Mouse (Mus musculus) myocyte (in vitro differentiated cells): ENCODE measurements around the gene Fbn1. TPM values are rescaled to one million over a fixed set of nuclear protein-coding genes. Genes with fewer than 3 reads are reported as not detected.
A peak's percentile ranks its signal among the peaks of the same experiment; 100 is the strongest.

Source experiments
- H3K27me3 ChIP-seq: one replicate; pipeline ENCODE4 v1.6.1; 2011; ENCODE audit not compliant: control insufficient read depth, insufficient read depth, insufficient read length
- H3K36me3 ChIP-seq: one replicate; pipeline ENCODE4 v1.6.1; 2011; ENCODE audit not compliant: control insufficient read depth, insufficient read depth
- H3K4me2 ChIP-seq: one replicate; pipeline ENCODE4 v1.6.1; 2011; ENCODE audit warnings: low read depth, control low read depth
- H3K4me3 ChIP-seq: one replicate; pipeline ENCODE4 v1.5.1; 2011; ENCODE audit warnings: mild to moderate bottlenecking, control low read depth, moderate library complexity
- H3K79me2 ChIP-seq: one replicate; pipeline ENCODE4 v1.6.1; 2011; ENCODE audit not compliant: control insufficient read depth, insufficient read depth
- H3ac ChIP-seq: one replicate; pipeline ENCODE4 v1.6.1; 2011; ENCODE audit not compliant: control insufficient read depth, insufficient read length
- CEBPB ChIP-seq: IDR thresholded peaks from 2 replicates; pipeline ENCODE4 v1.6.1; 2011; ENCODE audit warnings: mild to moderate bottlenecking, moderate library complexity; ENCODE audit not compliant: poor library complexity, insufficient read depth, severe bottlenecking
- E2F4 ChIP-seq: IDR thresholded peaks from one replicate; pipeline ENCODE4 v1.6.1; 2011; ENCODE audit warnings: mild to moderate bottlenecking, control low read depth, moderate library complexity; ENCODE audit not compliant: insufficient read depth
- MAX ChIP-seq: IDR thresholded peaks from one replicate; pipeline ENCODE4 v1.6.1; 2011; ENCODE audit warnings: low read depth, mild to moderate bottlenecking, control low read depth
- MYOD1 ChIP-seq, 3 experiments: IDR thresholded peaks; one replicate each; pipeline ENCODE4 v1.6.1; 2011; ENCODE audit warnings: control low read depth in 2 of 3, low read depth in 2 of 3, mild to moderate bottlenecking in 2 of 3, moderate library complexity in 1 of 3; ENCODE audit not compliant: insufficient read length in 2 of 3, control insufficient read depth in 1 of 3
- MYOG ChIP-seq, 3 experiments: IDR thresholded peaks; one replicate each; pipeline ENCODE4 v1.6.1; 2011; ENCODE audit warnings: control low read depth in 2 of 3, low read depth in 2 of 3, mild to moderate bottlenecking in 2 of 3; ENCODE audit not compliant: insufficient read length in 2 of 3, control insufficient read depth in 1 of 3, insufficient read depth in 1 of 3
- POLR2A ChIP-seq: IDR thresholded peaks from one replicate; pipeline ENCODE4 v1.6.1; 2011; ENCODE audit warnings: low read depth, mild to moderate bottlenecking, control low read depth, moderate library complexity; ENCODE audit not compliant: insufficient read length
- POLR2AphosphoS2 ChIP-seq: IDR thresholded peaks from one replicate; pipeline ENCODE4 v1.6.1; 2011; ENCODE audit warnings: low read depth, control low read depth; ENCODE audit not compliant: insufficient read length
- REST ChIP-seq: IDR thresholded peaks from one replicate; pipeline ENCODE4 v1.6.1; 2011; ENCODE audit warnings: mild to moderate bottlenecking, control low read depth, moderate library complexity; ENCODE audit not compliant: insufficient read depth, insufficient read length
- SRF ChIP-seq: IDR thresholded peaks from one replicate; pipeline ENCODE4 v1.6.1; 2011; ENCODE audit warnings: low read depth; ENCODE audit not compliant: control insufficient read depth, insufficient read length
- TCF12 ChIP-seq: IDR thresholded peaks from one replicate; pipeline ENCODE4 v1.6.1; 2011; ENCODE audit warnings: mild to moderate bottlenecking, control low read depth; ENCODE audit not compliant: poor library complexity, insufficient read depth, severe bottlenecking
- TCF3 ChIP-seq: IDR thresholded peaks from one replicate; pipeline ENCODE4 v1.6.1; 2011; ENCODE audit warnings: low read depth, control low read depth; ENCODE audit not compliant: insufficient read length
- USF1 ChIP-seq: IDR thresholded peaks from one replicate; pipeline ENCODE4 v1.6.1; 2011; ENCODE audit warnings: low read depth, mild to moderate bottlenecking, control low read depth, moderate library complexity
- polyA plus RNA-seq: library from polyadenylated mRNA; unstranded; fragments of >200 nt; fragmentation: generic; extraction: Trizol; gene quantifications from one replicate; pipeline ENCODE4 v1.2.1, GENCODE M21; 2012; ENCODE audit warnings: missing spikeins

Gene Fbn1
- polyA plus RNA-seq, 1 experiment = 125 TPM

- no peak overlapping the region for H3K4me3 ChIP-seq
- no peaks in the 10 kb centered on the region for H3K79me2 ChIP-seq
- H3ac ChIP-seq = no peak overlapping the region
- H3K36me3 ChIP-seq = peaks cover 36% of the 10 kb centered on the region
- TF ChIP-seq MAX (no peak), POLR2A (no peak), USF1 (no peak), POLR2AphosphoS2 (no peak)
- no peak overlapping the region for H3K4me2 ChIP-seq
- H3K27me3 ChIP-seq = no peaks in the 10 kb centered on the region
These were observed 116.2 kb downstream of the Fbn1 start for GRCm38 (mm10) chr2:125391582-125391981.

- Histone ChIP-seq H3K79me2 (no peaks in the 10 kb centered on the region), H3K4me2 (no peak overlapping the region), H3K4me3 (no peak overlapping the region), H3K36me3 (peaks cover 36% of the 10 kb centered on the region), H3ac (no peak overlapping the region), H3K27me3 (no peaks in the 10 kb centered on the region)
- TF ChIP-seq TCF12 (no peak), SRF (no peak)
These were observed 118.0 kb downstream of the Fbn1 start for GRCm38 (mm10) chr2:125389796-125390195.

GRCm38 (mm10) chr2:125386221-125386965, 121.4 kb downstream of the Fbn1 start:
- Histone ChIP-seq H3K79me2 (no peaks in the 10 kb centered on the region), H3K36me3 (peaks cover 33% of the 10 kb centered on the region), H3K27me3 (no peaks in the 10 kb centered on the region), H3K4me2 (no peak overlapping the region), H3ac (no peak overlapping the region), H3K4me3 (no peak overlapping the region)
- TF ChIP-seq MAX = no peak
- TF ChIP-seq TCF12 = no peak
- TF ChIP-seq TCF3 = no peak
- TF ChIP-seq POLR2AphosphoS2 = no peak
- no peak for TF ChIP-seq CEBPB
- no peak for TF ChIP-seq MYOG (IDR thresholded peaks at IDR 0.05; ENCODE audit: control insufficient read depth in 1 of 3, insufficient read depth in 1 of 3, insufficient read length in 2 of 3, low read depth in 2 of 3)
- TF ChIP-seq REST = no peak
- no peak for TF ChIP-seq USF1
- no peak for TF ChIP-seq E2F4

- no peak overlapping the region for H3K4me3 ChIP-seq
- TF ChIP-seq MYOG (IDR thresholded peaks at IDR 0.05; ENCODE audit: control insufficient read depth in 1 of 3, insufficient read depth in 1 of 3, insufficient read length in 2 of 3, low read depth in 2 of 3) = no peak
- TF ChIP-seq SRF = no peak
- TF ChIP-seq POLR2AphosphoS2 = no peak
- no peak for TF ChIP-seq TCF12
- no peak for TF ChIP-seq MYOD1 (IDR thresholded peaks at IDR 0.05; ENCODE audit: control insufficient read depth in 1 of 3, insufficient read length in 2 of 3, low read depth in 2 of 3)
- no peak for TF ChIP-seq POLR2A
- TF ChIP-seq USF1 = no peak
- no peak for TF ChIP-seq E2F4
- TF ChIP-seq REST = no peak
- TF ChIP-seq CEBPB = no peak
- no peak for TF ChIP-seq MAX
- no peak for TF ChIP-seq TCF3
- peaks cover 31% of the 10 kb centered on the region for H3K36me3 ChIP-seq
- H3K27me3 ChIP-seq = no peaks in the 10 kb centered on the region
- no peaks in the 10 kb centered on the region for H3K79me2 ChIP-seq
- H3ac ChIP-seq = no peak overlapping the region
- H3K4me2 ChIP-seq = no peak overlapping the region
These were observed 122.9 kb downstream of the Fbn1 start for GRCm38 (mm10) chr2:125384941-125385340.

GRCm38 (mm10) chr2:125384415-125384814, 123.4 kb downstream of the Fbn1 start:
- TF ChIP-seq TCF12 (no peak), SRF (no peak), POLR2AphosphoS2 (peak; percentile 58), POLR2A (no peak), MYOG (IDR thresholded peaks at IDR 0.05; ENCODE audit: control insufficient read depth in 1 of 3, insufficient read depth in 1 of 3, insufficient read length in 2 of 3, low read depth in 2 of 3) (no peak)
- Histone ChIP-seq H3K79me2 (no peaks in the 10 kb centered on the region), H3K4me2 (no peak overlapping the region), H3ac (no peak overlapping the region), H3K27me3 (no peaks in the 10 kb centered on the region), H3K4me3 (no peak overlapping the region), H3K36me3 (peaks cover 33% of the 10 kb centered on the region)
